Mouse (Mus musculus) limb, embryonic 12.5 days (tissue): ENCODE measurements around the gene Tpst2. TPM values are rescaled to one million over a fixed set of nuclear protein-coding genes. Genes with fewer than 3 reads are reported as not detected.

ENCODE experiments used
- ATAC-seq: fragments of 200-750 bp; cut with Nextera tagmentation; 2 replicates; pipeline ENCODE4 v1.8.0; 2017; ENCODE audit warnings: low read depth, moderate TSS enrichment; ENCODE audit not compliant: insufficient number of reproducible peaks, insufficient read depth, low FRiP score, low TSS enrichment
- H3K27ac ChIP-seq: fragments of 300-500 bp; sonication (generic); 2 replicates; pipeline ENCODE4 v1.5.1; 2016; ENCODE audit warnings: mild to moderate bottlenecking, moderate library complexity
- H3K27me3 ChIP-seq: fragments of 300-500 bp; sonication (generic); 2 replicates; pipeline ENCODE4 v1.6.1; 2016; ENCODE audit warnings: mild to moderate bottlenecking, moderate library complexity
- H3K36me3 ChIP-seq: fragments of 300-500 bp; sonication (generic); 2 replicates; pipeline ENCODE4 v1.6.1; 2016; ENCODE audit warnings: mild to moderate bottlenecking, moderate library complexity
- H3K4me1 ChIP-seq: fragments of 300-500 bp; sonication (generic); replicated peaks from 2 replicates; pipeline ENCODE4 v1.6.1; 2016
- H3K4me2 ChIP-seq: fragments of 300-500 bp; sonication (generic); 2 replicates; pipeline ENCODE4 v1.6.1; 2016; ENCODE audit warnings: mild to moderate bottlenecking, moderate library complexity
- H3K4me3 ChIP-seq: fragments of 300-500 bp; sonication (generic); replicated peaks from 2 replicates; pipeline ENCODE4 v1.5.1; 2016; ENCODE audit warnings: mild to moderate bottlenecking
- H3K9ac ChIP-seq: fragments of 300-500 bp; sonication (generic); replicated peaks from 2 replicates; pipeline ENCODE4 v1.6.1; 2016; ENCODE audit warnings: mild to moderate bottlenecking, moderate library complexity
- H3K9me3 ChIP-seq: fragments of 300-500 bp; sonication (generic); 2 replicates; pipeline ENCODE4 v1.6.1; 2016; ENCODE audit warnings: mild to moderate bottlenecking, moderate library complexity
- WGBS: fragments of 180-500 bp; shearing (Covaris S2); methylation state at CpG from one replicate; pipeline ENCODE4 v1.1.7; 2016; 5-methylcytosine and 5-hydroxymethylcytosine counted together
- polyA plus RNA-seq: library from polyadenylated mRNA; unstranded; fragments of >200 nt; fragmentation: Nextera tagmentation; extraction: Ambion mirVana; gene quantifications from 2 replicates; pipeline ENCODE4 v1.2.1, GENCODE M21; 2016

Gene Tpst2
- polyA plus RNA-seq, 1 experiment from 2014 or later, result 35.9 TPM

DNA sequence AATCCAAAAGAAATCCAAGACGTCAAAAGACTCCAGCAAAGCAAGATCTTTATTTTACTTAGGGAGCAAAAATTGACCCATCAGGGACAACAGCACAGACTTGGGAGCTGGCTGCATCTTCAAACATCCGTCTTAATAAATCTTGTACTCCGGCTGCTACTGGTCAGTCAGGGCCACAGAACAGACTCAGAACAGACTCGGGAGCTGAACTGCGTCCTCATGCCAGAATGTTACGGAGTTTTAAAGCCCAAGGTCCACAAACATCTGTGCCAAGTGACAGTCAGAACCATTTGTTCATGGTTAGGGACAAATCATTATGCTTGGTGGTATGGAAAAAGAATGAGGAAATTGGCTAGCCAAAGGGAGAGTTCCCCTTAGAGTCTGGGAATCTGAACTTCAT, 46.8 kb downstream of the Tpst2 start:
- Histone ChIP-seq H3K4me2 (no peak overlapping the region), H3K27me3 (no peaks in the 10 kb centered on the region; the same call in 1 of the 2 replicates), H3K4me3 (no peak overlapping the region), H3K36me3 (peaks cover 9% of the 10 kb centered on the region), H3K9me3 (no peaks in the 10 kb centered on the region), H3K4me1 (peaks cover 22% of the 10 kb centered on the region), H3K9ac (no peak overlapping the region), H3K27ac (no peak overlapping the region)
- ATAC-seq, result no peak
- 84% methylated on average over 6 of the region's 6 CpGs for WGBS

DNA sequence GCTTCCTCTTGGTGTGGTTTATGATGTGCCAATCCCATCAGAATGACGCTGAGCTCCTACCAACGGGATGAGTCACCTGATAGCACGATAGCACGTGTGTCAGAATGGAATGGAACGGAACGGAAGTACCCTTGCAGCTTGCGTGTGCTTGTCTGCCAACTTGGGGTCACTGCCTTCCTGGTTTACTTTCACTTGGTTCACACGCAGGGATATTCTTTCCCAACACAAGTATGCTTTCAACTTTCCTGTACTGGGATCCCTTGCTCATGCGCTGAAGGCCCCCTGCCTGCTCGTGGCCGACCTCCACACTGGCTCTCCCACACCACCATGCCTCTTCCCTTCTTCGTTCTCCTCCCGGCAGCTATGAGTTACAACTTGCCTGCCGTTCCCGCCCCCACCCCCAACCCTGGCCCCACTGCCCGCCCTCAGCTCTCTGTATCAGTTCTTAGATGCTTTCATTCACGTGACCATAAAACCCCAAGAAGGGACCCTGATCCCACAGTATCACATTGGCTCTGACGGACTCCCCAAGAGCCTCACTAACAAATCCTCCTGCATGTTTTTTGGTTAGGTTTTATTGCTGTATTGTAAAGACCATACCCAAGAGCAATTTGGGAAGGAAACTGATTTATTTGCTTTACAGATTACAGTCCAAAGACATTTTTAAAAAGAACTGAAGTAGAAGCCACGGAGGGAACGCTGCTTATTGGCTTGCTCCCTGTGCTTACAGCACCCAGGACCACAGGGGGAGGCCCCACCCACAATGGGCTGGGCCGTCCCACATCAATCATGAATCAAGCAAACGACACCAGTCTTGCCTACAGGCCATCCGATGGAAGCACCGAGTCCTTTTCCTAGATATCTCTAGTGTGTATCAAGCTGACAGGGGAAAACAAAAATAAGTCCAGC, 48.4 kb downstream of the Tpst2 start:
- WGBS, result 28% methylated on average over 24 of the region's 24 CpGs
- Histone ChIP-seq H3K27ac (no peak overlapping the region; the same call in 1 of the 2 replicates), H3K9ac (no peak overlapping the region; the same call in 1 of the 2 replicates)

DNA sequence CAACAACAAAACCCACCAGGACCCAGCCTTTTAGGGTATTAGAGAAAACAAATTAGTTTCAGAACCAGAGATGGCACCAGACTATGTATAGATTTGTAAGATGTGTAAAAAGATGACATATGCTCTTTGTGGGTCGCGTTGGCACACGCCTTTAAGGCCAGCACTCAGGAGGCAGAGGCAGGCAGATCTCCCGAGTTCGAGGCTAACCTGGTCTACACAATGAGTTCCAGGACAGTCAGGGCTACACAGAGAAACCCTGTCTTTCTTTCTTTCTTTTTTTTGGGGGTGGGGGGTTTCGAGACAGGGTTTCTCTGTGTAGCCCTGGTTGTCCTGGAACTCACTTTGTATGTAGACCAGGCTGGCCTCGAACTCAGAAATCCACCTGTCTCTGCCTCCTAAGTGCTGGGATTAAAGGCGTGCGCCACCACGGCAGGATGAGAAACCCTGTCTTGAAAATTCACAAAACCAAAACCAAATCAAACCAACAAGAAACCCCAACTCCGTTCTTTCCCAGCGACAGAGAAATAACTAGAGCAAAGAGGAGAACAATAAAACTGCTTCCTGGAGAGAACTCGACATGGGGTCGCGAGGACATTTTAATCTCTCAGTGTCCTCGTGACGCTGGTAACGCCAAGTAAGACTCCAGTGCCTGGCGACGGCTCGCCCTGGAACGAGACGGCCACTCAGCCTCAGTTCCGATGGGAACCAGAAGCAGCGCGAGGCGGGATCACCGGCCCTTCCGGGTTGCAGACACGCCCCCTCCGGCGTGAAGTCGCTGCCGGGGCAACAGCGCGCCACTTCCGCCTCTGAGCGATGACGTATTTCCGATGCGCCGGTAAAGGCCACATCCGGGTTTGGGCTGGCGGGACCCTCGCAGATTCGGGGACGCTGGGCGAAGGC, 49.3 kb downstream of the Tpst2 start, which contains the start of gene Tfip11:
Gene Tfip11 (plus strand): TSS at position 813 of the 900 bp plus-strand sequence.
- H3K9ac ChIP-seq, result peak within 1 kb of the TSS; percentile 71
- H3K27ac ChIP-seq, result peak within 1 kb of the TSS; percentile 50; the same call in 1 of the 2 replicates
- H3K4me3 ChIP-seq, result peak within 1 kb of the TSS; percentile 98
- peaks cover 33% of the 10 kb centered on the region for H3K36me3 ChIP-seq
- H3K4me1 ChIP-seq, result peaks cover 22% of the 10 kb centered on the region
- WGBS, result 8% methylated on average over 48 of the region's 48 CpGs
- peak within 1 kb of the TSS; percentile 88 for H3K4me2 ChIP-seq
- H3K27me3 ChIP-seq, result no peaks in the 10 kb centered on the region; the same call in 1 of the 2 replicates
- ATAC-seq, result peak; percentile 85
- H3K9me3 ChIP-seq, result no peaks in the 10 kb centered on the region

More for the DNA sequence above, 48.4 kb downstream of the Tpst2 start:
- Histone ChIP-seq H3K4me2 (peak overlapping the region; percentile 88), H3K4me3 (peak overlapping the region; percentile 98; the same call in 1 of the 2 replicates), H3K27me3 (no peaks in the 10 kb centered on the region; the same call in 1 of the 2 replicates), H3K36me3 (peaks cover 24% of the 10 kb centered on the region), H3K9me3 (no peaks in the 10 kb centered on the region), H3K4me1 (peaks cover 22% of the 10 kb centered on the region)
- ATAC-seq, result no peak; the same call in 1 of the 2 replicates

DNA sequence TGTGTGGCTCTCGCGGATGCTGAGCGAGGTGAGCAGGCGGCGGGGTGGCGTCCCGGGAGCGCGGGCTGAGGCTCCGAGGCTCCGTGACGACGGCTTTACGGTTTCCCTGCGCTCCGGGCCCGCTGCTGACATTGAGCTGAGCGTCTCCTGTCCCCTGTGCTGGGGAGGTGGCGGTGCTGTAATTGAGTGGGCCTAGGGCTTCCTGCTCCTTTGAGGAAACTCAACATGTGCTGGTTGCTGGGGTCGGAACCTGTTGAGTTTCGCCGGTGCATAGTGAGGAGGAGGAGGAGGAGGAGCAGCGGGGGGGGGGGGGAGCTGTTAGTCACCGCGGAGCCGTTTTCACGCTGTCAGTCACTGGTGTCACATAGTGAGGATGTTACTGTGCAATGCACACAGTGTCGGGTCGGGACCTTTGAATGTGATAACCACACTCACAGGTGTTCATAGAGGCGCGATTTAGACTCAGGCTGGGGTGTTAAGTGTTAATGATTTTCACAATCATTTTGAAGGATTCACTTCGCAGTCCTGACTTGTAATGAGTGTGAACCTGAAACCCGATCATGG, 50.0 kb downstream of the Tpst2 start:
- H3K4me1 ChIP-seq, result peaks cover 22% of the 10 kb centered on the region
- peaks cover 41% of the 10 kb centered on the region for H3K36me3 ChIP-seq
- ATAC-seq, result peak; percentile 39; the same call in 1 of the 2 replicates
- peak overlapping the region; percentile 98 for H3K4me3 ChIP-seq
- 2% methylated on average over 32 of the region's 33 CpGs for WGBS
- H3K4me2 ChIP-seq, result peak overlapping the region; percentile 88
- H3K9me3 ChIP-seq, result no peaks in the 10 kb centered on the region
- no peaks in the 10 kb centered on the region; the same call in 1 of the 2 replicates for H3K27me3 ChIP-seq
- H3K9ac ChIP-seq, result peak overlapping the region; percentile 71
- no peak overlapping the region for H3K27ac ChIP-seq

DNA sequence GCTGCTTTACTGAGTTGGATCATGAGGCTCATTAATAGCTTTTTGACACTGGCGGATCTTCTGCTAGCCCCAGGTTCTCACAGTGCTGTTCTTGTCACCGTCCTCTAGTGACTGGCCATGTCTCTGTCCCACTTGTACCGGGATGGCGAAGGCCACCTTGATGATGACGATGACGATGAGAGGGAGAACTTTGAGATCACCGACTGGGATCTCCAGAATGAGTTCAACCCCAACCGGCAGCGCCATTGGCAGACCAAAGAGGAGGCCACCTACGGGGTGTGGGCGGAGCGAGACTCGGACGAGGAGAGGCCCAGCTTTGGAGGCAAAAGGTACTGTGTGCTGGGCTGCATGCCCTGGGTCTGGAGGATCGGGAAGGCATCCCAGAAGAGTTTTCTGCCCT, 51.4 kb downstream of the Tpst2 start:
- WGBS, result 92% methylated on average over 15 of the region's 15 CpGs
- Histone ChIP-seq H3K27ac (no peak overlapping the region), H3K4me1 (peaks cover 22% of the 10 kb centered on the region), H3K4me3 (no peak overlapping the region), H3K9ac (no peak overlapping the region), H3K4me2 (no peak overlapping the region), H3K27me3 (no peaks in the 10 kb centered on the region), H3K9me3 (no peaks in the 10 kb centered on the region), H3K36me3 (peaks cover 54% of the 10 kb centered on the region)
- ATAC-seq, result no peak

DNA sequence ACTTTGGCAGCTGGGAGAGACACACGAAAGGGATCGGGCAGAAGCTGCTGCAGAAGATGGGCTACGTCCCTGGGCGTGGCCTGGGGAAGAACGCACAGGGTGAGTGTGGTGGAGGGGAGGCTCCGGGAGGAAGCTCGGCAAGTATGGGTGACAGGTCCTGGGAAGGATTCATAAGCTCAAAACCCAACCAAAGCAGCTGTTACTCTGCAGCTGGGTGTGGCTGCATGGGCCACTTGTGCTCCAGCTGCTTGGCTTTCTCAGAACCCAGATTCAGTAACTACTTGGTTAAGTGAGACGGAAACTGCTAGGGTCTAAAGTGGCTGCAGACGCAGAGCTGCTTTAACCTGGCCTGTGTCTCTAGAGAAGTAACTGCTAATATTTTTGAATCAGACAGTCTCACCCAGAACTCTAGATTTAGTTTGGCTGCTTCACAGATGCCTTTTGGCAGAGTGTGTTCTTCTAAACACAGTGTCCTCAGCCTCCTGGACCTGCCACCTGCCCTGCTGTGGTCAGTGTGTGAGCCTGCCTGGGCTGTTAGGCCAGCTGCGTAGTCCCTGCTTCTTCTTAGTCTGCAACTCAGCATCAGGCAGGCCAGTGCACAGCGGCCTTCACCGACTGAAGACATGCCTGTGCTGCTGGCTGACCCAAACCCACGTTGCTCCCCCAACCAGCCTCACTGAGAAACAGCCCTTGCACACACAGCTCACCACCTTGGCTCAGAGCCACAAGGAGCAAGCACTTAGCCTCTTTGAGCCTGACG, 53.5 kb downstream of the Tpst2 start:
- Histone ChIP-seq H3K4me2 (no peak overlapping the region), H3K9me3 (no peaks in the 10 kb centered on the region), H3K27ac (no peak overlapping the region), H3K27me3 (no peaks in the 10 kb centered on the region), H3K4me3 (no peak overlapping the region), H3K4me1 (peaks cover 17% of the 10 kb centered on the region), H3K36me3 (peaks cover 75% of the 10 kb centered on the region), H3K9ac (no peak overlapping the region)
- ATAC-seq, result no peak
- 90% methylated on average over 14 of the region's 14 CpGs for WGBS

DNA sequence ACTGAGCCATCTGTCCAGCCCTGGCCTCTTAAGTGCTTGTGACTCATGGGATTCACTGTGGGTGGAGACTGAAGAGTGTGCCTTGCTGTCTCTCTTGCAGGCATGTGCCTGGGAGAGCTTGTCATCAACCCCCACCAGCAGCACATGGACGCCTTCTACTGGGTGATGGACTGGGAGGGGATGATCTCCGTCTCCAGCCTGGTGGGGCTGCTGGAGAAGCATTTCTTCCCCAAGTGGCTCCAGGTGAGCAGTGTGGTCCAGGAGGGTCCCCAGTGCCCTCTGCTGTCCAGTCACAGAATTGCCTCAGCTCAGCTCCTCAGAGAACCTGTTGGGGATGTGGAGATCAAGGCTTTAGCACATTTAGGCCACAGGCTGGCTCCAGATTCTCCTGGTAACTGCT, 59.0 kb downstream of the Tpst2 start:
- no peak overlapping the region for H3K9ac ChIP-seq
- no peaks in the 10 kb centered on the region for H3K4me1 ChIP-seq
- 27% methylated on average over 2 of the region's 2 CpGs for WGBS
- H3K27me3 ChIP-seq, result no peaks in the 10 kb centered on the region
- no peaks in the 10 kb centered on the region for H3K9me3 ChIP-seq
- ATAC-seq, result no peak
- H3K36me3 ChIP-seq, result peaks cover 95% of the 10 kb centered on the region
- no peak overlapping the region for H3K4me3 ChIP-seq
- no peak overlapping the region for H3K4me2 ChIP-seq
- no peak overlapping the region for H3K27ac ChIP-seq

DNA sequence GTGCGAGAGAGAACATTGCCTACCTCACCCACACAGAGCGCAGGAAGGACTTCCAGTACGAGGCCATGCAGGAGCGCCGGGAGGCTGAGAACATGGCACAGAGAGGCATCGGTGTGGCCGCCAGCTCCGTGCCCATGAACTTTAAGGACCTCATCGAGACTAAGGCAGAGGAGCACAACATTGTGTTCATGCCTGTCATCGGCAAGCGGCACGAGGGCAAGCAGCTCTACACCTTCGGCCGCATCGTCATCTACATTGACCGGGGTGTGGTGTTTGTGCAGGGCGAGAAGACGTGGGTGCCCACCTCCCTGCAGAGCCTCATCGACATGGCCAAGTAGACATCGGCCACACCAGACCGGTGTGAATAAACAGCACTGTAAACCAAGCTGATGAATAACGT, 60.5 kb downstream of the Tpst2 start:
- Histone ChIP-seq H3K36me3 (peaks cover 80% of the 10 kb centered on the region), H3K4me3 (no peak overlapping the region), H3K4me2 (no peak overlapping the region), H3K27me3 (no peaks in the 10 kb centered on the region), H3K9me3 (no peaks in the 10 kb centered on the region), H3K9ac (no peak overlapping the region), H3K4me1 (peaks cover 4% of the 10 kb centered on the region), H3K27ac (no peak overlapping the region)
- ATAC-seq, result no peak
- 94% methylated on average over 22 of the region's 22 CpGs for WGBS

DNA sequence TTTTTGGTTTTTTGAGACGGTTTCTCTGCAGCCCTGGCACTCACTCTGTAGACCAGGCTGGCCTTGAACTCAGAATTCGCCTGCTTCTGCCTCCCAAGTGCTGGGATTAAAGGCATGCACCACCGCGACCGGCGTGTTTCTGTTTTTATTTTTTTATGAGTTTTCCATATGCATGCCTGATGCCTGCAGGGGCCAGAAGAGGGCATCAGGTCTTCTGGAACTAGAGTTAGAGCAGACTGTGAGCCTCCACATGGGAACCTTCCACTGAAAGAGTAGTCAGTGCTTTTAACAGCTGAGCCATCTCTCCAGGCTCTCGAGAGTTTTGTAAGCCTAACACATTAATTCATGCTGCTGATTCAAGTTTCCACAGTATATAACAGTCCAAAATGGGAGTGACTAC, 62.7 kb downstream of the Tpst2 start:
- WGBS, result 66% methylated on average over 7 of the region's 7 CpGs
- Histone ChIP-seq H3K4me3 (no peak overlapping the region), H3K36me3 (peaks cover 58% of the 10 kb centered on the region), H3K4me1 (peaks cover 18% of the 10 kb centered on the region), H3K9ac (no peak overlapping the region), H3K27me3 (no peaks in the 10 kb centered on the region), H3K4me2 (no peak overlapping the region), H3K27ac (no peak overlapping the region), H3K9me3 (no peaks in the 10 kb centered on the region)
- no peak for ATAC-seq
